Mouse (Mus musculus): ENCODE measurements around the gene Efcc1.
"Not testable (repeated sequence)": the region's sequence is repeated elsewhere in the genome, so short reads cannot be mapped to it uniquely, and the experiment has no call there.

Gene Efcc1

GRCm38 (mm10) chr6:87744632-87745031 lies 14.0 kb downstream of the Efcc1 start:
- DNase-seq (ENCODE audit: extremely low spot score): no peak

GRCm38 (mm10) chr6:87745301-87745700 lies 14.6 kb downstream of the Efcc1 start:
- DNase-seq (ENCODE audit: extremely low spot score): no peak

- DNase-seq (ENCODE audit: extremely low spot score): no peak
These were observed 15.4 kb downstream of the Efcc1 start for GRCm38 (mm10) chr6:87746059-87746458.

GRCm38 (mm10) chr6:87746849-87747248 lies 16.2 kb downstream of the Efcc1 start:
- DNase-seq (ENCODE audit: extremely low spot score): no peak

- DNase-seq (ENCODE audit: extremely low spot score): no peak
These were observed 17.4 kb downstream of the Efcc1 start for GRCm38 (mm10) chr6:87748078-87748477.

- no peak for DNase-seq (ENCODE audit: extremely low spot score)
These were observed 17.9 kb downstream of the Efcc1 start for GRCm38 (mm10) chr6:87748531-87748930.

GRCm38 (mm10) chr6:87750184-87750910 lies 19.7 kb downstream of the Efcc1 start:
- DNase-seq (ENCODE audit: extremely low spot score): no peak

- no peak for DNase-seq (ENCODE audit: extremely low spot score)
These were observed 20.9 kb downstream of the Efcc1 start for GRCm38 (mm10) chr6:87751574-87751973.

- no peak for DNase-seq (ENCODE audit: extremely low spot score)
These were observed 24.5 kb downstream of the Efcc1 start for GRCm38 (mm10) chr6:87755196-87755595.

- no peak for DNase-seq (ENCODE audit: extremely low spot score)
These were observed 26.2 kb downstream of the Efcc1 start for GRCm38 (mm10) chr6:87756896-87757295.

GRCm38 (mm10) chr6:87759404-87759803 lies 28.7 kb downstream of the Efcc1 start:
- no peak for DNase-seq (ENCODE audit: extremely low spot score)

GRCm38 (mm10) chr6:87759850-87760249 lies 29.2 kb downstream of the Efcc1 start:
- DNase-seq (ENCODE audit: extremely low spot score): no peak

GRCm38 (mm10) chr6:87762161-87762560 lies 31.5 kb downstream of the Efcc1 start:
- DNase-seq (ENCODE audit: extremely low spot score): no peak

GRCm38 (mm10) chr6:87763376-87764280 lies 33.0 kb downstream of the Efcc1 start:
- no peak for DNase-seq (ENCODE audit: extremely low spot score)

GRCm38 (mm10) chr6:87764296-87764695 lies 33.6 kb downstream of the Efcc1 start:
- not testable (repeated sequence) for DNase-seq (ENCODE audit: extremely low spot score)

- DNase-seq (ENCODE audit: extremely low spot score): no peak
These were observed 40.0 kb downstream of the Efcc1 start for GRCm38 (mm10) chr6:87770626-87771025.

GRCm38 (mm10) chr6:87774466-87774865 lies 43.8 kb downstream of the Efcc1 start:
- DNase-seq (ENCODE audit: extremely low spot score): no peak

- no peak for DNase-seq (ENCODE audit: extremely low spot score)
These were observed 44.2 kb downstream of the Efcc1 start for GRCm38 (mm10) chr6:87774909-87775308.

- no peak for DNase-seq (ENCODE audit: extremely low spot score)
These were observed 45.0 kb downstream of the Efcc1 start for GRCm38 (mm10) chr6:87775588-87776245.

GRCm38 (mm10) chr6:87776663-87777062 lies 46.0 kb downstream of the Efcc1 start:
- DNase-seq (ENCODE audit: extremely low spot score): no peak

GRCm38 (mm10) chr6:87777842-87778241 lies 47.2 kb downstream of the Efcc1 start, which contains the start of gene Gp9:
Gene Gp9, plus strand, starts transcription at chr6:87778072.
- no peak for DNase-seq (ENCODE audit: extremely low spot score)

All from embryo, embryonic 9.5 days (tissue).